Mouse (Mus musculus): ENCODE results near the gene Mapk7.

The Mapk7 gene

GRCm38 (mm10) chr11:61465422-61465821, 28.8 kb downstream of the Mapk7 start:
- no peak for DNase-seq (ENCODE audit: extremely low read depth, low read depth)

- DNase-seq (ENCODE audit: extremely low read depth, low read depth): no peak
These were observed 30.1 kb downstream of the Mapk7 start for GRCm38 (mm10) chr11:61464071-61464470.

- DNase-seq (ENCODE audit: extremely low read depth, low read depth): no peak
These were observed 44.5 kb downstream of the Mapk7 start for GRCm38 (mm10) chr11:61449499-61450292.

- DNase-seq (ENCODE audit: extremely low read depth, low read depth): no peak
These were observed 45.5 kb downstream of the Mapk7 start for GRCm38 (mm10) chr11:61448599-61449225.

- no peak for DNase-seq (ENCODE audit: extremely low read depth, low read depth)
These were observed 46.2 kb downstream of the Mapk7 start for GRCm38 (mm10) chr11:61448041-61448440.

- DNase-seq (ENCODE audit: extremely low read depth, low read depth): no peak
These were observed 46.9 kb downstream of the Mapk7 start for GRCm38 (mm10) chr11:61447296-61447695.

- DNase-seq (ENCODE audit: extremely low read depth, low read depth): no peak
These were observed 50.4 kb downstream of the Mapk7 start for GRCm38 (mm10) chr11:61443807-61444206.

GRCm38 (mm10) chr11:61441670-61442069, 52.5 kb downstream of the Mapk7 start:
- DNase-seq (ENCODE audit: extremely low read depth, low read depth): no peak

- DNase-seq (ENCODE audit: extremely low read depth, low read depth): no peak
These were observed 53.8 kb downstream of the Mapk7 start for GRCm38 (mm10) chr11:61440416-61440815.

GRCm38 (mm10) chr11:61439170-61439569, 55.0 kb downstream of the Mapk7 start:
- DNase-seq (ENCODE audit: extremely low read depth, low read depth): no peak

Data from MEL-GATA-1-ER (cell line).